Mouse (Mus musculus) myocyte (in vitro differentiated cells): ENCODE measurements around the gene H2-Ob. TPM values are rescaled to one million over a fixed set of nuclear protein-coding genes. Genes with fewer than 3 reads are reported as not detected.

Source experiments
- H3K27me3 ChIP-seq: one replicate; pipeline ENCODE4 v1.6.1; 2011; ENCODE audit not compliant: control insufficient read depth, insufficient read depth, insufficient read length
- H3K36me3 ChIP-seq: one replicate; pipeline ENCODE4 v1.6.1; 2011; ENCODE audit not compliant: control insufficient read depth, insufficient read depth
- H3K4me2 ChIP-seq: one replicate; pipeline ENCODE4 v1.6.1; 2011; ENCODE audit warnings: low read depth, control low read depth
- H3K4me3 ChIP-seq: one replicate; pipeline ENCODE4 v1.5.1; 2011; ENCODE audit warnings: mild to moderate bottlenecking, control low read depth, moderate library complexity
- H3K79me2 ChIP-seq: one replicate; pipeline ENCODE4 v1.6.1; 2011; ENCODE audit not compliant: control insufficient read depth, insufficient read depth
- H3ac ChIP-seq: one replicate; pipeline ENCODE4 v1.6.1; 2011; ENCODE audit not compliant: control insufficient read depth, insufficient read length
- CEBPB ChIP-seq: IDR thresholded peaks from 2 replicates; pipeline ENCODE4 v1.6.1; 2011; ENCODE audit warnings: mild to moderate bottlenecking, moderate library complexity; ENCODE audit not compliant: poor library complexity, insufficient read depth, severe bottlenecking
- E2F4 ChIP-seq: IDR thresholded peaks from one replicate; pipeline ENCODE4 v1.6.1; 2011; ENCODE audit warnings: mild to moderate bottlenecking, control low read depth, moderate library complexity; ENCODE audit not compliant: insufficient read depth
- MAX ChIP-seq: IDR thresholded peaks from one replicate; pipeline ENCODE4 v1.6.1; 2011; ENCODE audit warnings: low read depth, mild to moderate bottlenecking, control low read depth
- MYOD1 ChIP-seq, 3 experiments: IDR thresholded peaks; one replicate each; pipeline ENCODE4 v1.6.1; 2011; ENCODE audit warnings: control low read depth in 2 of 3, low read depth in 2 of 3, mild to moderate bottlenecking in 2 of 3, moderate library complexity in 1 of 3; ENCODE audit not compliant: insufficient read length in 2 of 3, control insufficient read depth in 1 of 3
- MYOG ChIP-seq, 3 experiments: IDR thresholded peaks; one replicate each; pipeline ENCODE4 v1.6.1; 2011; ENCODE audit warnings: control low read depth in 2 of 3, low read depth in 2 of 3, mild to moderate bottlenecking in 2 of 3; ENCODE audit not compliant: insufficient read length in 2 of 3, control insufficient read depth in 1 of 3, insufficient read depth in 1 of 3
- POLR2A ChIP-seq: IDR thresholded peaks from one replicate; pipeline ENCODE4 v1.6.1; 2011; ENCODE audit warnings: low read depth, mild to moderate bottlenecking, control low read depth, moderate library complexity; ENCODE audit not compliant: insufficient read length
- POLR2AphosphoS2 ChIP-seq: IDR thresholded peaks from one replicate; pipeline ENCODE4 v1.6.1; 2011; ENCODE audit warnings: low read depth, control low read depth; ENCODE audit not compliant: insufficient read length
- REST ChIP-seq: IDR thresholded peaks from one replicate; pipeline ENCODE4 v1.6.1; 2011; ENCODE audit warnings: mild to moderate bottlenecking, control low read depth, moderate library complexity; ENCODE audit not compliant: insufficient read depth, insufficient read length
- SRF ChIP-seq: IDR thresholded peaks from one replicate; pipeline ENCODE4 v1.6.1; 2011; ENCODE audit warnings: low read depth; ENCODE audit not compliant: control insufficient read depth, insufficient read length
- TCF12 ChIP-seq: IDR thresholded peaks from one replicate; pipeline ENCODE4 v1.6.1; 2011; ENCODE audit warnings: mild to moderate bottlenecking, control low read depth; ENCODE audit not compliant: poor library complexity, insufficient read depth, severe bottlenecking
- TCF3 ChIP-seq: IDR thresholded peaks from one replicate; pipeline ENCODE4 v1.6.1; 2011; ENCODE audit warnings: low read depth, control low read depth; ENCODE audit not compliant: insufficient read length
- USF1 ChIP-seq: IDR thresholded peaks from one replicate; pipeline ENCODE4 v1.6.1; 2011; ENCODE audit warnings: low read depth, mild to moderate bottlenecking, control low read depth, moderate library complexity
- polyA plus RNA-seq: library from polyadenylated mRNA; unstranded; fragments of >200 nt; fragmentation: generic; extraction: Trizol; gene quantifications from one replicate; pipeline ENCODE4 v1.2.1, GENCODE M21; 2012; ENCODE audit warnings: missing spikeins

The H2-Ob gene
- polyA plus RNA-seq, 1 experiment = not detected

DNA sequence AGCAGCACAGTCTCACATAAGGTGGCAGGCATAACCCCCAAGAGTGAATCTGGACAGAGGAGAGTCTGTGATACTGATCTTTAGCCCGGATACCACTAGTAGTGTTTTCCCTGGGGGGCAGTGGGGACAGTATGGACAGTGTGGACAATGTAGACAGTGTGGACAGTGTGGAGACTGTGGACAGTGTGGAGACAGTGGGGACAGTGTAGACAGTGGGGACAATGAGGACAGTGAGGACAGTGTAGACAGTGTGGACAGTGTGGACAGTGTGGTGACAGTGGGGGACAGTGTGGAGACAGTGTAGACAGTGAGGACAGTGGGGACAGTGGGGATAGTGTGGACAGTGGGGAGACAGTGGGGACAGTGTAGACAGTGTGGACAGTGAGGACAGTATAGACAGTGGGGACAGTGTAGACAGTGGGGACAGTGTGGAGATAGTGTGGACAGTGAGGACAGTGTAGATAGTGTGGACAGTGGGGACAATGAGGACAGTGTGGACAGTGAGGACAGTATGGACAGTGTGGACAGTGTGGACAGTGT is 41.9 kb downstream of the H2-Ob start:
- H3K4me3 ChIP-seq = no peak overlapping the region
- no peak for TF ChIP-seq POLR2AphosphoS2
- no peak for TF ChIP-seq E2F4
- TF ChIP-seq CEBPB = no peak
- no peak for TF ChIP-seq MYOD1 (IDR thresholded peaks at IDR 0.05; ENCODE audit: control insufficient read depth in 1 of 3, insufficient read length in 2 of 3, low read depth in 2 of 3)
- TF ChIP-seq REST = no peak
- no peak for TF ChIP-seq TCF12
- no peak for TF ChIP-seq TCF3
- TF ChIP-seq POLR2A = no peak
- TF ChIP-seq SRF = no peak
- TF ChIP-seq MYOG (IDR thresholded peaks at IDR 0.05; ENCODE audit: control insufficient read depth in 1 of 3, insufficient read depth in 1 of 3, insufficient read length in 2 of 3, low read depth in 2 of 3) = no peak
- no peak for TF ChIP-seq MAX
- TF ChIP-seq USF1 = no peak

DNA sequence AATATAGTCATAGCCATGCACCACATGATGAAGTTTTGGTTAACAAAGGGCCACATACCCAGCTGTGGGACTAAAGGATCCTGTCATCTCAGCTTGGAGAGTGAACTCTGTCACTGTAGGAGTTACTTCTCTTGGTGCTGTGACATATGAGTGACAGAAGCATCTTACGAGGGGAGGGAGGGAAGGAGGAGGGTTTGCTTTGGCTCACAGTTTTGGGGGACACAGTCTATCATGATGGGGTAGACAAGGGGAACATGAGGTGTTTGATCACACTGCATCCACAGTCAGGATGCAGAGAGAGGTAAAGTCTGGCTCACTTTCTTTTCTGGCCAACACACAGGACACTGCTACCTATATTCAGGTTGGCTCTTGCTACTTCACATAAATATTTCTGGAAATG is 43.1 kb downstream of the H2-Ob start:
- Histone ChIP-seq H3K27me3 (no peaks in the 10 kb centered on the region), H3K79me2 (no peaks in the 10 kb centered on the region), H3K4me3 (no peak overlapping the region), H3ac (no peak overlapping the region), H3K4me2 (no peak overlapping the region), H3K36me3 (no peaks in the 10 kb centered on the region)
- TF ChIP-seq MYOG (IDR thresholded peaks at IDR 0.05; ENCODE audit: control insufficient read depth in 1 of 3, insufficient read depth in 1 of 3, insufficient read length in 2 of 3, low read depth in 2 of 3) (no peak), USF1 (no peak), POLR2A (no peak), MAX (no peak), REST (no peak), CEBPB (no peak), MYOD1 (IDR thresholded peaks at IDR 0.05; ENCODE audit: control insufficient read depth in 1 of 3, insufficient read length in 2 of 3, low read depth in 2 of 3) (no peak)

More for the DNA sequence above, 41.9 kb downstream of the H2-Ob start:
- no peaks in the 10 kb centered on the region for H3K36me3 ChIP-seq
- H3ac ChIP-seq = no peak overlapping the region
- no peaks in the 10 kb centered on the region for H3K79me2 ChIP-seq
- no peak overlapping the region for H3K4me2 ChIP-seq
- no peaks in the 10 kb centered on the region for H3K27me3 ChIP-seq

DNA sequence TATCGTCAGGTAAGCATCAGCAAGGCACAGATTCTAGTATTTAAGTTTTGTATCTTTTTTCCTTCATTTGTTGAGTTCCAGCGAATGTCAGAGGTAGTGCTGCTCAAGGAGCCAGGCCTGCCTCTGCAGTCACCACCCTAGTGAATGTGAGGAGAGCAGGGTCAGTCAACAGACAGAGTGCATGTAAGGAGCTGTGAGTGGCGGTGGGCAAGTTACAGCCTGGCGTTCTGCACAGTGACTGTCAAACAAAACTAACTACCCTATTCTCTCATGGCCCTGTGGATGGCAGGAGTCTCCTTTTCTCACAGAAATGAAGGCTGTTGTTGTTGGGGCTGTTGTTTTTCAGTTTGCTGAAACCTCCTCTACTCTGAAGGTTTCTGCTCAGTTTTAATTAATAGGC is 46.7 kb downstream of the H2-Ob start:
- no peaks in the 10 kb centered on the region for H3K79me2 ChIP-seq
- TF ChIP-seq TCF12 (no peak), E2F4 (no peak), POLR2AphosphoS2 (no peak), REST (no peak), TCF3 (no peak), POLR2A (no peak), MYOD1 (IDR thresholded peaks at IDR 0.05; ENCODE audit: control insufficient read depth in 1 of 3, insufficient read length in 2 of 3, low read depth in 2 of 3) (no peak), CEBPB (no peak), USF1 (no peak), MAX (no peak), SRF (no peak), MYOG (IDR thresholded peaks at IDR 0.05; ENCODE audit: control insufficient read depth in 1 of 3, insufficient read depth in 1 of 3, insufficient read length in 2 of 3, low read depth in 2 of 3) (no peak)
- no peak overlapping the region for H3ac ChIP-seq
- H3K36me3 ChIP-seq = no peaks in the 10 kb centered on the region
- no peak overlapping the region for H3K4me3 ChIP-seq
- H3K27me3 ChIP-seq = no peaks in the 10 kb centered on the region
- H3K4me2 ChIP-seq = no peak overlapping the region

DNA sequence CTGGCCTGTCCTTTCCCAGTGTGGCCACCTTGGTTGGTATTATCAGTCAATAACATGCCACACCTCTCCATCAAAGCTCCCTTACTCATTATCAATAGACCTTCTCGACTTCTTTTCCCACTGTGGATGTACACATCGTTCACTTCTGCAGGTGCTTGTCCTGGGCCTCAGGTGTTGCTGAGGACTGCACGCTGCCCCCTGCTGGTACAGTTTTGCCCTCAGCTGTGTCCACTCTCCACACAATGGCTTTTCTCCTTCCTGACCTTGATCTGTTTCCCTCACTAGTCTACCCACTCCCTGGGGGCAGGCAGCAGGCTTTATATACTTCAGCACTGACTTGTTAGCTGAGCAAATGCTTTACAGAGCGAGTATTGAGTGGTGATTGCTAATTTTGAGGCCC is 47.1 kb downstream of the H2-Ob start:
- Histone ChIP-seq H3ac (no peak overlapping the region), H3K79me2 (no peaks in the 10 kb centered on the region), H3K4me3 (no peak overlapping the region), H3K27me3 (no peaks in the 10 kb centered on the region), H3K36me3 (no peaks in the 10 kb centered on the region), H3K4me2 (no peak overlapping the region)
- TF ChIP-seq MYOG (IDR thresholded peaks at IDR 0.05; ENCODE audit: control insufficient read depth in 1 of 3, insufficient read depth in 1 of 3, insufficient read length in 2 of 3, low read depth in 2 of 3) (no peak), SRF (no peak), MYOD1 (IDR thresholded peaks at IDR 0.05; ENCODE audit: control insufficient read depth in 1 of 3, insufficient read length in 2 of 3, low read depth in 2 of 3) (no peak), E2F4 (no peak), USF1 (no peak), CEBPB (no peak), POLR2AphosphoS2 (no peak), REST (no peak), TCF3 (no peak), TCF12 (no peak), MAX (no peak), POLR2A (no peak)

DNA sequence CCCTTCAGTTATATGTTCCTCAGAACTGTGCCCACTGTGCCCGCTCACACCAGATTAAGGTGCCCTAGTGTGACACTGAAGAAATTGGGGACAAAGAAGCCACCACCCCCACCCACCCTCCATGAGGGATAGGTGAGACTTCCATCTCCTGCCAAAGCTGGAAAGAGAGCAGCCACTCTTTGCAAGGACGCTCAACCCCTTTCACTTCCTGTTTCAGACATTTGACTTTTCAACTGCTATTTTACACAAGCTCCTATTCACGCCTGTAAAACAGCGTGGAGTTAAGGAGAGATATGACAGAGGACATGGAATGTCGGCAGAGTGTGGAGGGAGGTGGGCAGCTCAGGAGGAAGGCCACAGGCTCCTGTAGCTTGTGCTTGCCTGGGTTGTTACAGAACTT is 47.8 kb downstream of the H2-Ob start:
- Histone ChIP-seq H3K36me3 (no peaks in the 10 kb centered on the region), H3K4me3 (no peak overlapping the region), H3K27me3 (no peaks in the 10 kb centered on the region), H3K4me2 (no peak overlapping the region), H3K79me2 (no peaks in the 10 kb centered on the region), H3ac (no peak overlapping the region)
- no peak for TF ChIP-seq E2F4
- no peak for TF ChIP-seq SRF
- no peak for TF ChIP-seq MYOD1 (IDR thresholded peaks at IDR 0.05; ENCODE audit: control insufficient read depth in 1 of 3, insufficient read length in 2 of 3, low read depth in 2 of 3)
- no peak for TF ChIP-seq MAX
- no peak for TF ChIP-seq MYOG (IDR thresholded peaks at IDR 0.05; ENCODE audit: control insufficient read depth in 1 of 3, insufficient read depth in 1 of 3, insufficient read length in 2 of 3, low read depth in 2 of 3)
- no peak for TF ChIP-seq TCF3
- no peak for TF ChIP-seq TCF12
